Mouse (Mus musculus) intestine, embryonic 14.5 days (tissue): ENCODE measurements around the gene Camk1d. TPM values are rescaled to one million over a fixed set of nuclear protein-coding genes. Genes with fewer than 3 reads are reported as not detected.
A peak's percentile ranks its signal among the peaks of the same experiment; 100 is the strongest.

ENCODE experiments used
- ATAC-seq: fragments of 200-750 bp; cut with Nextera tagmentation; replicated peaks from 2 replicates; pipeline ENCODE4 v1.8.0; 2017; ENCODE audit warnings: low read depth, moderate number of reproducible peaks, moderate TSS enrichment, moderate library complexity; ENCODE audit not compliant: low FRiP score, low TSS enrichment
- DNase-seq: peaks from one replicate; pipeline ENCODE4 v3.0.0-alpha.2; 2018; ENCODE audit warnings: low spot score
- H3K27ac ChIP-seq: fragments of 300-500 bp; sonication (generic); 2 replicates; pipeline ENCODE4 v1.5.1; 2014; ENCODE audit warnings: low read depth, mild to moderate bottlenecking, control low read depth
- H3K27me3 ChIP-seq: fragments of 300-500 bp; sonication (generic); replicated peaks from 2 replicates; pipeline ENCODE4 v1.6.1; 2014; ENCODE audit warnings: low read length, control low read depth; ENCODE audit not compliant: control insufficient read depth, insufficient read depth
- H3K36me3 ChIP-seq: fragments of 300-500 bp; sonication (generic); 2 replicates; pipeline ENCODE4 v1.6.1; 2014; ENCODE audit warnings: low read length, control low read depth; ENCODE audit not compliant: control insufficient read depth, insufficient read depth
- H3K4me1 ChIP-seq: fragments of 300-500 bp; sonication (generic); replicated peaks from 2 replicates; pipeline ENCODE4 v1.6.1; 2014; ENCODE audit warnings: low read length, control low read depth, mixed read lengths; ENCODE audit not compliant: control insufficient read depth, insufficient read depth
- H3K4me2 ChIP-seq: fragments of 300-500 bp; sonication (generic); 2 replicates; pipeline ENCODE4 v1.6.1; 2014; ENCODE audit warnings: low read length
- H3K4me3 ChIP-seq: fragments of 300-500 bp; sonication (generic); 2 replicates; pipeline ENCODE4 v1.5.1; 2014; ENCODE audit warnings: low read depth, low read length, control low read depth, mixed read lengths
- H3K9ac ChIP-seq: fragments of 300-500 bp; sonication (generic); 2 replicates; pipeline ENCODE4 v1.6.1; 2014; ENCODE audit warnings: mild to moderate bottlenecking, low read length
- H3K9me3 ChIP-seq: fragments of 300-500 bp; sonication (generic); 2 replicates; pipeline ENCODE4 v1.6.1; 2016; ENCODE audit warnings: low read length, control low read depth; ENCODE audit not compliant: control insufficient read depth
- WGBS: fragments of 180-500 bp; shearing (Covaris S2); extraction: QIAGEN DNeasy Blood & Tissue Kit; methylation state at CpG from one replicate; pipeline ENCODE4 v1.1.7; 2014; 5-methylcytosine and 5-hydroxymethylcytosine counted together
- polyA plus RNA-seq: library from polyadenylated mRNA; unstranded; fragments of >200 nt; fragmentation: Nextera tagmentation; extraction: Ambion mirVana; gene quantifications from 2 replicates; pipeline ENCODE4 v1.2.1, GENCODE M21; 2014

Camk1d gene
- polyA plus RNA-seq = 20.7 and 21.1 TPM in 2 replicates

- Histone ChIP-seq H3K9me3 (0 out of 2 replicates have a peak, but pooled peaks cover 4% of the 10 kb centered on the region), H3K4me2 (peak within 1 kb of the TSS; percentile 99), H3K4me1 (0 out of 2 replicates have a peak, but pooled peaks cover 12% of the 10 kb centered on the region), H3K4me3 (peak within 1 kb of the TSS; percentile 71), H3K36me3 (no peaks in the 10 kb centered on the region), H3K9ac (peak within 1 kb of the TSS; percentile 51), H3K27ac (peak within 1 kb of the TSS; percentile 54), H3K27me3 (peaks cover 6% of the 10 kb centered on the region; the same call in 1 of the 2 replicates)
- WGBS = under 1% methylated on average over 73 of the region's 80 CpGs
- ATAC-seq = peak; percentile 87
- DNase-seq = peak; percentile 92
Measured at GRCm38 (mm10) chr2:5714211-5715053, at the start of gene Camk1d. Gene Camk1d (minus strand): TSS chr2:5714515.

GRCm38 (mm10) chr2:5762031-5762430 lies 47.7 kb upstream of the Camk1d start:
- Histone ChIP-seq H3K4me1 (no peaks in the 10 kb centered on the region), H3K36me3 (no peaks in the 10 kb centered on the region), H3K9ac (no peak overlapping the region), H3K4me3 (no peak overlapping the region), H3K4me2 (no peak overlapping the region), H3K27me3 (no peaks in the 10 kb centered on the region), H3K27ac (no peak overlapping the region), H3K9me3 (no peaks in the 10 kb centered on the region)
- DNase-seq (no peak), ATAC-seq (no peak)
- 97% methylated on average over 3 of the region's 3 CpGs for WGBS

DNA sequence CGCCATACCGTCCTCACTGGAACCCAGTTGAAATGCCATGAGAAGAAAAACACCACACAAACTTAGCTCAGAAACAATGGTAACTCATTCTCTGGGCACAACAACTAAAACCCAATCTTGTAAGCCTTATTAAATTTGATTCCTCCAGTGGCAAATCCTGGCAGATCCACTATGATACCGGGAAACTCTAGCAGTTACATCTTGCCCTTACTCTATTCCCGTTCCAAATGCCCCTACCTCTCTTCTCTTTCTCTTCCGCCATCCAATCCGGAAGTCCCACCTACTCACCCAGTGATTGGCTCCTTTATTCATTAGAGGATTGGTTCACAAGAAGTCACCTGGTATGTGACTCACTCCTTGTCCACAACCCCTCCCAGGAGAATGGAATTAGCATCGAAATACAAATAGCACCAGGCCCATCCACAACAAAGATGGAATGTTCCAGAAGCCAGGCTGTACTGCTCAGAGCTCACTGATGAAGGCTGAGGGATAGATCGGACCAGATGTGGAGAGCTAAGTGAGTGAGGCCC lies 46.2 kb upstream of the Camk1d start:
- H3K4me3 ChIP-seq = no peak overlapping the region
- H3K9me3 ChIP-seq = no peaks in the 10 kb centered on the region
- H3K27me3 ChIP-seq = no peaks in the 10 kb centered on the region
- no peak overlapping the region for H3K9ac ChIP-seq
- 94% methylated on average over 8 of the region's 8 CpGs for WGBS
- no peaks in the 10 kb centered on the region for H3K4me1 ChIP-seq
- no peak overlapping the region for H3K27ac ChIP-seq
- ATAC-seq (no peak), DNase-seq (no peak)
- H3K4me2 ChIP-seq = no peak overlapping the region
- H3K36me3 ChIP-seq = no peaks in the 10 kb centered on the region

DNA sequence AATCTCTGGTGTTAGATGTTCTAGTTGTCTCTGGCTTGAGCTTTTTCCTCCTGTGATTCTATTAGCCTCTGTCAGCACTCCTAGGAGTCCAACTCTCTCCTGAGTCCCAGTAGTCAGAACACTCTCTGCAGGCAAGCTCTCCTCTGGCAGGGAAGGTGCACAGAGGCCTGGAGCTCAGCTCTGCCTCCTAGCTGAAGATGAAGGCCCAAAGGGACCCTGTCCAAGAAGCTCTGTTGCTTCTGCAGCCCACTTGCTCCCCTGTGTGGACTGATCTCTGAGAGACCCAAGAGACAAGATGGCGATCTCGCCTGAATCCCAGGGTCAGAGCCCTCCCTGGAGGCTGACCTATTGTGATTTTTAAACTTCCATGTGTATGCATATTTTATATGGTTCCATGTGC lies 44.3 kb upstream of the Camk1d start:
- no peak overlapping the region for H3K4me3 ChIP-seq
- H3K27ac ChIP-seq = no peak overlapping the region
- no peak for ATAC-seq
- H3K36me3 ChIP-seq = no peaks in the 10 kb centered on the region
- no peaks in the 10 kb centered on the region for H3K9me3 ChIP-seq
- H3K9ac ChIP-seq = no peak overlapping the region
- DNase-seq = no peak
- H3K27me3 ChIP-seq = no peaks in the 10 kb centered on the region
- no peaks in the 10 kb centered on the region for H3K4me1 ChIP-seq
- no peak overlapping the region for H3K4me2 ChIP-seq
- 90% methylated on average over 2 of the region's 2 CpGs for WGBS

GRCm38 (mm10) chr2:5750872-5751271 lies 36.6 kb upstream of the Camk1d start:
- H3K27ac ChIP-seq = no peak overlapping the region
- H3K4me1 ChIP-seq = no peaks in the 10 kb centered on the region
- H3K9ac ChIP-seq = no peak overlapping the region
- H3K27me3 ChIP-seq = no peaks in the 10 kb centered on the region
- DNase-seq = no peak
- H3K4me2 ChIP-seq = no peak overlapping the region
- H3K4me3 ChIP-seq = no peak overlapping the region
- no peak for ATAC-seq
- 78% methylated on average over 3 of the region's 3 CpGs for WGBS
- H3K9me3 ChIP-seq = no peaks in the 10 kb centered on the region
- no peaks in the 10 kb centered on the region for H3K36me3 ChIP-seq

DNA sequence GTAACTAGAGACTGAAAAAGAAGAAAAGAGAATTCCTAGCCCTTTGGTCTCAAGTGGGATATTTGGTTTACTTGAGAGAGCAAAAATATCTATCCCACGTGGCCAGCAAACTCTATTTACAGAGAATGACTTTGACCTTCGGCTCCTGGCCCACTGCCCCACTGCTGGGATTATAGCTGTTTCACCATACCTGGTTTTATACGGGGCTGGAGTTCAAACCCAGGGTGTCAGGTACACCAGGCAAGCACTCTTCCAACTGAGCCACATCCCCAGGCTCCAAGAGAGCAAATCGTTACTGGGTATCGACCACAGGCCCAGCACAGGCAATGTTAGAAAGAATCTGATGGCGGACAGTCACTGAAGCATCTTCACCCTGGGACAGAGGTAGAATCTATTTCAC lies 34.9 kb upstream of the Camk1d start:
- H3K4me2 ChIP-seq = no peak overlapping the region
- no peak overlapping the region for H3K27ac ChIP-seq
- no peaks in the 10 kb centered on the region for H3K9me3 ChIP-seq
- no peaks in the 10 kb centered on the region for H3K4me1 ChIP-seq
- no peaks in the 10 kb centered on the region for H3K36me3 ChIP-seq
- DNase-seq (no peak), ATAC-seq (no peak)
- no peak overlapping the region for H3K4me3 ChIP-seq
- no peaks in the 10 kb centered on the region for H3K27me3 ChIP-seq
- WGBS = 66% methylated on average over 6 of the region's 6 CpGs
- no peak overlapping the region for H3K9ac ChIP-seq

DNA sequence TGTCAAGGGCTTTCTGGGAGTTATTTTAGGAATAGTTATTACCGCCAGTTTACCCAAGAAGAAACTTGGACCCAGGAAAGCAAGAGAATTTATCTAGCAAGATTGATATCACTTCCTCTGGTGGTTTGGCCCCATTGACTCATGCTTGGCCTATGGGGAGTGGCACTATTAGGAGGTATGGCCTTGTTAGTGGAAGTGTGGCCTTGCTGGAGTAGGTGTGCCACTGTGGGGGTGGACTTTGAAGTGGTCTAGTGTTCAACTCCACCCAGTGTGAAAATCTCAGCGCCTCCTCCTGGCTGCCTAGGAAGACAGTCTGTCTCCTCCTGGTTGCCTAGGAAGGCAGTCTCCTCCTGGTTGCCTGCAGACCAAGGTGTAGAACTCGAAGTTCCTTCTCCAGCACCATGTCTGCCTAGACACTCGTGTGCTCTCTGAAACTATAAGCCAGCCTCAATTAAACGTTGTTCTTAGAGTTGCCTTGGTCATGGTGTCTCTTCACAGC lies 33.3 kb upstream of the Camk1d start:
- no peaks in the 10 kb centered on the region for H3K36me3 ChIP-seq
- ATAC-seq = no peak
- DNase-seq = no peak
- H3K27me3 ChIP-seq = no peaks in the 10 kb centered on the region
- no peak overlapping the region for H3K4me3 ChIP-seq
- no peak overlapping the region for H3K27ac ChIP-seq
- WGBS = 88% methylated on average over 5 of the region's 5 CpGs
- no peak overlapping the region for H3K9ac ChIP-seq
- H3K9me3 ChIP-seq = no peaks in the 10 kb centered on the region
- H3K4me2 ChIP-seq = no peak overlapping the region
- H3K4me1 ChIP-seq = no peaks in the 10 kb centered on the region

DNA sequence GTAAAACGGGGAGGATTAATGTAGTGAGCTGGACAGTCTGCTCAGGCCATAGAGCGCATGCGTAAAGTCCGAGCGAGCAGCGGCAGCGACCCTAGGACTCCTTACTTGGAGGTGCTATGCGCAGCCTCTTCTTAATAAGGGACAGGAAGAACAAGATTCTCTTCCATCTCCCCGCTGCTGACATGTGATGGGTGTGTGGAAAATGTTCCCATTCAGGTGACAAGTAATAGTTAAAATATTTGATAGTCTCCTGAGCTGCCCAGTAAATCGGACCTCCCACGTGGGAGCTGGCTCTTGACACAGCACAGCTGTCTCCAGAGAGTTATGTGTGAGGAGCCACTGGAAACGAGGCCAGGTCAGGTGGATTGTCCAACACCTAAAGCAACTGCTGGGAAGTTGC lies 32.2 kb upstream of the Camk1d start:
- Histone ChIP-seq H3K9ac (no peak overlapping the region), H3K9me3 (no peaks in the 10 kb centered on the region), H3K4me3 (peak overlapping the region; percentile 6; the same call in 1 of the 2 replicates), H3K36me3 (no peaks in the 10 kb centered on the region), H3K4me2 (peak overlapping the region; percentile 45), H3K4me1 (no peaks in the 10 kb centered on the region), H3K27me3 (no peaks in the 10 kb centered on the region), H3K27ac (peak overlapping the region; percentile 23; the same call in 1 of the 2 replicates)
- ATAC-seq (no peak; the same call in 1 of the 2 replicates), DNase-seq (peak; percentile 61)
- WGBS = 46% methylated on average over 12 of the region's 12 CpGs
